Mouse (Mus musculus) cerebellum, postnatal 4 days (tissue): ENCODE data around the gene Gmeb1.

Source experiments
- DNase-seq, 2 experiments: peaks; one replicate each; pipeline ENCODE4 v3.0.0; 2022; ENCODE audit warnings: low spot score in 2 of 2, mixed read lengths in 1 of 2

Gmeb1 gene

DNA sequence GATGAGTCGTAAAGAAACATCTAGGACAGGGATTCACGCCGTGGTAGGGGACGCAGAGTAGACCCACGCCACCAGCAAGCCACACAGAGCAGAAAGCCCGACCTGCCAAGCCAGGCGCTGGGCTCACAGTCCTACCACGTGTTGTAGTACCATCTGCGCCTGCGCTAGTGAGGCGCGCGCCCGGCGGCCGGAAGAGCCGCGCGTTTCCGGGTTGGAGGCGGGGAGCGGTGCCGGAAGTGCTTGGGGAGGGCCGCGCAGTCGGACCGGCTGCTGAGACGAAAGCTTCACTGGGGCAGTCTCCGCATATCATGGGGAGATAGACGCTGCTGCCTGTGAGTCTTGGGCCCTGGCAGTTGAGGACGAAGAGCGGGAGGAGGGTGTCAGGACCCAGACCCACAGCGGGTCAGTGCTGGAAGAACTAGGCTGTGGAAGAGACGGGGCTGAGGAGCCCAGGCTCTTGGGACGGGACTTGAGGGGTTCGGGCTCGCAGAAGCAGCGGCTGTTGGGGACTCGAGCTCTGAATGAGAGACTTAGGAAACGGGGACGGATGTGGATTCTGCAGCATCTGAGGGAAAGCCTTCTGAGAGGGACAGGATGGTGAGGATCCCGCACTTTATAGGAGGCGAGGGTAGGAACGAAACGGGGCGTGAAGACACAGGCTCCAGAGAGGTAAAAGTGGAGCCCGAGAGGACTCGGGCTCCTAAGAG, 12.9 kb upstream of the Gmeb1 start, which contains the start of gene Taf12:
Gene Taf12 (plus strand): TSS at position 220 of the 707 bp plus-strand sequence.
- DNase-seq: peak; percentile 81 to 91

DNA sequence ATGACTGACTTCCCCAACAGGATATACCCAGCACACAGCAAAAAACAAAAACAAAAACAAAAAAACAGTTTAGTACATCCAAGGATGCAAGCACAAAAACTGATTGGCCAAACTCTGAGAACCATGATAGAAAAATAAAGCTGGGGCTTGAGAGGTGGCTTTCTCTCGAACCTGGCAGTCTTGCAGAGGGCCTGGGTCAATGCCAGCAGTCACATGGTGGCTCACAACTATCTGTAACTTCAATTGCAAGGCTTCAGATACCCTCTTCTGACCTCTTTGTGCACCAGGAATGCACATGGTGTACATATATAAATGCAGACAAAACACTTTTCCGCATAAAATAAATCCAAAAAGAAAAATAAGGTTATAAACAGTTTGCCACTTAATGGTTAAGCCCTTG, 11.8 kb upstream of the Gmeb1 start:
- peak in 1 of 2 experiments; percentile 30 for DNase-seq

DNA sequence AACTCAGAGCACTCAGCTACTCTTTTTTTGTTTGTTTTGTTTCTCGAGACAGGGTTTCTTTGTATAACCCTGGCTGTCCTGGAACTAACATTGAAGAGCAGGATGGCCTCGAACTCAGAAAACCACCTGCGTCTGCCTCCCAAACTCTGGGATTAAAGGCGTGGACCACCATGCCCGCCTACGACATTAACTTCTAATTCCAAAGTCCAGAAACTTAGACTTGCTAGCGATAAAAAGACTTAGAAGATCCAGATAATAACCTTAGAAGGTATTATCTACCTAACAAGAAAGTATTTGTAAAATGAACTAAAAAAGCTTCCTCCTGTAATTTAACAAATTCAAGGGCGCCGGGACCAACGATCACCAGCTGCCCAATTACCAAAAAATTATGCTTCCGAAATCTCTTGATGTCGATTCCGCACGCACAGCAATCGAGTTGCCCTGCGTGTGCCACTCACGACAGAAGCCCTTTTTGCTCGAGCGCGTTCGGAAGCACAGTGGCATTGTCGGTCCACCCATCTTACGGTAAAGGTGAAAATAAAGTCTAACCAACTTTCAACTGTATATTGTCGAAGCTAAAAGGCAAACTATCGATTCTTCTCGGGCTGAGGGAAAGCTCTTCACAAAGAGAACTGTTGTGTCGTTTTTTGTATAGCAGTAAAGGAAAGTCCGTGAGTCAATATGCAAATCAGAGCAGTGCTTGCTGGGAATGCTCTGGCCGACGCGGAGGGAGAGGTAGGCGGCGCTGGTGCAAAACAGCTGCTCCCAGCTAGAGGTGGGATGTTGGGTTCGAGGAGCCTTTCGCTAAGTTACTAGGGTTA, 8.5 kb upstream of the Gmeb1 start:
- DNase-seq: peak; percentile 54 to 85

DNA sequence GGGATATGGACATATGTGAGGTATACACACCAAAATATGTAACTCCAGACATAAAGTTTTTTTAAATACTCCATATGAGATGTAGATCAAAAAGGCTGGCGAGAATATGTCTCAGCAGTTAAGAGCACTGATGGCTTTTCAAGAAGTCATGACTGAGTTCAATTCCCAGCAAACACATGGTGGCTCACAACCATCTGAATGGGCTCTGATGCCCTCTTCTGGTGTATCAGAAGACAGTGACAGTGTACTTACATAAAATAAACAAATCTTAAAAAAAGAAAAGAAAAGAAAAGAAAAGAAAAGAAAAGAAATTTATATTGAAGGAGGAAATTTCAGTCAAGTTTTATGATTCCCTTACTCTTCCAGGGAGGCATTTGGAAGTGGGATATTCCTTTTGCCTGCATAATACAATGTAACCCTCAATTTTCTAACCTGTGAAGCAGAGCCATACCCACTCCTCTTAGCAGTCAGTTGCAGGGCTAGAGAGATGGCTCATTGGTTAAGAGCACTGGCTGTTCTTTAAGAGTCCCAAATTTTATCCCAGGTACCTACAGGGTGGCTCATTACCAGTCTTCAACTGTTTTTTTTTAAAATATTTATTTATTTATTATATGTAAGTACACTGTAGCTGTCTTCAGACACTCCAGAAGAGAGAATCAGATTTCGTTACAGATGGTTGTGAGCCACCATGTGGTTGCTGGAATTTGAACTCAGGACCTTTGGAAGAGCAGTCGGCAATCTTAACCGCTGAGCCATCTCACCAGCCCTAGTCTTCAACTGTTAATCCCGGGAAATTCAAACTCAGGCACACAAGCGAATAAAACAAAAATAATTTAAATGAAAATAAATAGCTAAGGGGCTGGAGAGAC, 7.7 kb upstream of the Gmeb1 start:
- DNase-seq: no peak

GRCm38 (mm10) chr4:132266835-132267349, 5.5 kb upstream of the Gmeb1 start:
- no peak for DNase-seq

GRCm38 (mm10) chr4:132263313-132263712, 1.9 kb upstream of the Gmeb1 start:
- no peak for DNase-seq

DNA sequence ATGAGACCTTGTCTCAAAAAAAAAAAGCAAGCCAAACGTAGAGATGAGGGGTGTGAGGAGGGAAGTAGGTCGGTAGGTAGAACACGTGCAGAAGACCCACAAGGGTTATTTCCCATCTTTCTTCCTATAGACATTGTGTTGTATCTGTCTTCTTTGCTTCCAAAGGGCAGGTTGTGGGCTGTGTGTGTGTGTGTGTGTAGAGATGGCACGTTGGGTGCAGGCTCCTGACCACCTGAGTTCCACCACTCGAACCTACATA, 885 bp upstream of the Gmeb1 start:
- no peak for DNase-seq

DNA sequence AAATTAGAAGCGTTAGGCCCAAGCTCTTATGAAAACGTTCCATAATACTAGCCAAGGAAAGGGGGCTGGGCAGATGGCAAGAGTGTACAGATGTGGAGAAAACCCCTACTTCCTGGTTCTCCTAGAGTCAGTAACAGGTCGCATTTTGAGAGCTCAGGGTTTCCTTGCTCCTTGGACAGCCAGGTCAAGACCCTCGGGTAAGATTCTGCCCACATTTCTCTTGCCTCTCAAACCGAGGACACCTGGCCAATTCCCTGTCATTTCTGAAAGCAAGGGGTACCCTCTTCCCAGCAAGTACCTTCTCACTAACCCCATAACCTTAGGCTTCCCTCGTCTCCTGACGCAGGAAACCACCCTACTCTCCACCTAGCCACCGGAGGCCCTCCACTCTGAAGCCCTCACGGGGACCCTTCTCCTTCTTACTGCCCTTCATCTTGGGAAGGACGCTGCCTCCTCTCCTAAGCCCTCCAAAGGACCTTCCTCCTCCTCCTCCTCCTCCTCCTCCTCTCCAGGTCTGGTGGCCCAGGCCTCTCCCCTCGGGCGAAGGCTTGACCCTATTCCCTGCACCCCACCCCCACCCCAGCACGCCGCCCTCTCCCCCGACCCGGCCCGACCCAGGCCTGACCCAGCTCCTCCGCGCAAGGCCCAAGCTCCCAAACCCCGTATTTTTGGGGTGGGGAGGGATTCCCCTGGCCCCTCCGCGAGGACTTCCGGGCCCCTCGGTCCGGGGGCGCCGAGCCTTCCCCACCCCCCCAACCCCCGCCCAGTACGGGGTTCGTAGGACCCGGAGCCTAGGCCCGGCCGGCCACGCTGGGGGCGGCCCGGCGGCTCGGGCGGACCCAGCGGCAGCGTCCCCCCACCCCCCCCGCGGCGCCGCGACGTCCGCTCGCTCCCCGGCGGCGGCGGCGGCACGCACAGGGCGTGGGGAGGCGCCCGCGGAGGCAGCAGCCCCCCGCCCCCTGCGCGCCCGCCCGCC, 710 bp downstream of the Gmeb1 start:
- DNase-seq: peak in 1 of 2 experiments; percentile 43

DNA sequence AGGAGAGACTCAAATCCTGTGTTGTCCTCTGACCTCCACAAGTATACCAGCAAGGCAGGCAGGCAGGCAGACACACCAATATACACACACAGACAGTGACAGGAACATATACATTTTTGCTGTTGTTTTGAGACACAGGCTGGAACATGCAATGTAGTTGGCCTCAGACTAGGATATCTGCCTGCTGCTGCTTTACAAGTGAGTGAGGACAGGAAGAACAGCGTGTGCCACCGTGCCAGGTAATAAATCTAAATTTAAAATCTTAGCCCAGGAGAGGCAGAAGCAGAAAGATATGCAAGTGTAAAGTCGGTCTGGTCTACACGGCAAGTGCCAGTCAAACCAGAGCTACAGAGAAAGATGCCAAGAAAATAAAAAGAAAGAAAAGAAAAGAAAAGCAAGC, 2.2 kb downstream of the Gmeb1 start:
- DNase-seq: no peak

- no peak for DNase-seq
Observed at GRCm38 (mm10) chr4:132256384-132256783, 5.0 kb downstream of the Gmeb1 start.

DNA sequence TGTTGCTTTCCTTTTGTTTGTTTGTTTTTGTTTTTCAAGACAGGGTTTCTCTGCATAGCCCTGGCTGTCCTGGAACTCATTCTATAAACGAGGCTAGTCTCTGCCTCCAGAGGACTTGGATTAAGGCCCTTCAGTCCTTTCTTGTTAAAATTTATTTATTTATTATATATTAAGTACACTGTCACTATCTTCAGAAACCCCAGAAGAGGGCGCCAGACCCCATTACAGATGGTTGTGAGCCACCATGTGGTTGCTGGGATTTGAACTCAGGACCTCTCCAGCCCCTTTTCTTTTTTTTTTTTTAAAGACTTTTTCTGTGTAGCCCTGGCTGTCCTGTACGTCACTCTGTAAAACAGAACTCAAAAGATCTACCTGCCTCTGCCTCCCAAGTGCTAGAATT, 6.4 kb downstream of the Gmeb1 start:
- DNase-seq: no peak

- DNase-seq: no peak
Observed at GRCm38 (mm10) chr4:132253622-132254021, 7.8 kb downstream of the Gmeb1 start.

DNA sequence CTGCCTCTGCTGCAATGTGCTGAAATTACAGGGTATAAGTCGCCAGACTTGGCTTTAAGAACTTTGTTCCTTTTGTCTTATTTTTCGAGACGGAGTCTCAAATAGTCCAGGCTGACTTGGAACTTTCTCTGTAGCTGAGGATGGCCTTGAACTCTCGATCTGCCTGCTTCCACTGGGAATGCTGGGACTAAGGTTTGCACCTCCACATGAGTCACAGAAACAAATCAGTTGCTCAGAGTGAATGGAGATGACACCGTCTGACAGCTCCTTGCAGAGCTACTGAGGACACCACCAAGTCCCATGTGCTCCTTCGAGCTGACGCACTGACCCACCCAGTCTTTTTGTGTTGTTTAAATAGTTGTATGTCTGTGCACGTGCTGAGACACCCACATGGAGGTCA, 8.3 kb downstream of the Gmeb1 start:
- no peak for DNase-seq

DNA sequence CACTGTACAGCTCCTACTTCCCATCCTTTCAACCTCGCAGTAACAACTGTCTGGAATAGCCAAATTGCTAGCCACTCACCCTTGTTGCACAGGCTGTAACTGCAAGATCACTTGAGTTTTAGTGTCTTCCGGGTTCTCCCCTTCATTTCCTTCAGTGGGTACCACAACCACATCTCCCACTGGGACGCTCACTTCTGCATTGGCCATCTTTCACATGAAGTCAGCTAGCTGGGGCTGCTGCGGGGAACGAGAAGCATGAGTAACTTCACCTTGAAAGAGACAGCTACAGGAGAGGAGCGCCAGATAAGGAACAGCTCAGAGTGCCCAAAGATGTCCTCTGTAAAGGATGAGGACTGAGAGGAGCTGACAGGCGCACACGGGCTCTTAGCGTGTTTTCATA, 9.8 kb downstream of the Gmeb1 start:
- DNase-seq: no peak

DNA sequence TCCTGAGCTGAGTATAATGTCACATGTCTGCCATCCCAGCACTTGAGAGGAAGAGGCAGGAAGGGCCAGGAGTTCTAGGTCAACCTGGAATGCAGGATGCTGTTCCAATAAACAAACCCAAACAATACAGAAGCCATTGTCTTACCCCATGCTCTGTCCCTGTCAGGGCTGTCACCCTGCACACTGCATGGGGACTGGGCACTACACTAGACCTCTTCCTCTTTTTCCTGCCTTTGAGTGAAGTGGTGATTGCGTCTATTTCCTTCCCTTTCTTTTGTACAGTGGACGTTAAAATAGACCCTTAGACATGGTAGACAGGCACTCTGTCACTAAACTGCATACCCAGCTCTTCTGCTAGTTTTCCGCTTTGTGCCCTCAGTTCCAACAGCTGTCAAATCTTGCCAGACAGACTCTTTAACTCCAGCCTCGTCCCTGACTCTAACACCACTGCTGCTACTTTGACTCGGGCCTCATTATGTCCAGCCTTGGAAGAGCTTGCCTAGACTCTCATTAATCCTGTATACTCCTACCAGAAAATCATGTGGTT, 13.9 kb downstream of the Gmeb1 start:
- DNase-seq: no peak

GRCm38 (mm10) chr4:132245643-132246042, 15.8 kb downstream of the Gmeb1 start:
- no peak for DNase-seq

- DNase-seq: no peak
Observed at GRCm38 (mm10) chr4:132241208-132241607, 20.2 kb downstream of the Gmeb1 start.

DNA sequence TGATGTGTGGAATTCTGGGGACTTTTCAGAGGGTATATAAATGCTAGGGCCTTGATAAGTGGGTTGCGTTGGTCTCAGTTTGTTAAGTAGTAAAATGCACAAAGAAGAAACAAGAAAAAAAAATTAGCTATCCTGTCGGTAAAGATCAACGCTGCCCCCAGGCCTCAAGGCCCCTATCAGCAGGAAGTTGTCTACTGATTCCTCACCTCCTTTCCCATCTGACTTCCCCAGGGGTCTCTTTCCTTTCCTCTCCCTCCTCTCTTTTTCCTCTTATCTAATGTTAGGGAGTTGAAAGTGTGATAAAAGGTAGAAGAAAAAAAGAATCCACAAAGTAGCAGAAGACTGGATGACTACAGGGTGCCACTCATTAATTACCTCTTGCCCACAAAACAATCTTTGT, 21.0 kb downstream of the Gmeb1 start:
- DNase-seq: no peak

- no peak for DNase-seq
Observed at GRCm38 (mm10) chr4:132238356-132238755, 23.0 kb downstream of the Gmeb1 start.

DNA sequence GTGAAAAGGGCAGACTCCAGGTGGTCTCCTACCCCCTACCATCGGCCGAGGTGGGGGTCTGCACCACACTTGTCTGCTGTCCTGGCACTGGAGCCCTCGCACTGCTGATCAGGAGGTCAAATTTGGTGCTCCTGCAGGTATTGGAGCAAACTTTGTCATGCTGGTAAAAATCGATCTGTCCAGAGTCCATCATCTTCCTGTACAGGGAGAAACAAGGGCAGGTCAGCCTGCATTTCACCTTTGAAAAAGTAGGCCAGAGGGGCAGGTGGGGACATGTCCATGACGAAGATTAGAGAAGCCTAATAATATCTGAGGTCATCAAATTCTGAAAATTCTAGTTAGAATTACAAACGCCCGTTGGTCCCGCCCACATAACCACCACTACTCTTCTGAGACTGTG, 26.7 kb downstream of the Gmeb1 start:
- DNase-seq: no peak

- DNase-seq: no peak
Observed at GRCm38 (mm10) chr4:132230422-132230821, 31.0 kb downstream of the Gmeb1 start.
